Mouse (Mus musculus): ENCODE data around the gene Catsperz.

- TF ChIP-seq POLR2A (IDR thresholded peaks at IDR 0.05; ENCODE audit: control insufficient read depth, extremely low read depth, insufficient read depth, low read length, poor library complexity) (no peak), CTCF (IDR thresholded peaks at IDR 0.05; ENCODE audit: borderline replicate concordance, control insufficient read depth, extremely low read depth, insufficient read depth, low read length, poor library complexity) (no peak)
Observed at GRCm38 (mm10) chr19:6912205-6912970, 12.8 kb downstream of the Catsperz start.
